Mouse (Mus musculus) liver, adult (tissue): Measurements from ENCODE around the gene Ush2a.

ENCODE experiments used
- GATA4 ChIP-seq: IDR thresholded peaks from 2 replicates; pipeline ENCODE4 v1.6.1; 2014; ENCODE audit warnings: mild to moderate bottlenecking, low read length; ENCODE audit not compliant: insufficient replicate concordance

The Ush2a gene

GRCm38 (mm10) chr1:188457221-188458008, 195.6 kb downstream of the Ush2a start:
- TF ChIP-seq GATA4 = no peak

GRCm38 (mm10) chr1:188461203-188461602, 199.4 kb downstream of the Ush2a start:
- TF ChIP-seq GATA4 = no peak

GRCm38 (mm10) chr1:188464653-188465052, 202.8 kb downstream of the Ush2a start:
- no peak for TF ChIP-seq GATA4

GRCm38 (mm10) chr1:188468371-188468783, 206.6 kb downstream of the Ush2a start:
- TF ChIP-seq GATA4 = no peak

- TF ChIP-seq GATA4 = no peak
Observed at GRCm38 (mm10) chr1:188504958-188505357, 243.1 kb downstream of the Ush2a start.

- TF ChIP-seq GATA4 = no peak
Observed at GRCm38 (mm10) chr1:188518792-188519191, 257.0 kb downstream of the Ush2a start.

- TF ChIP-seq GATA4 = no peak
Observed at GRCm38 (mm10) chr1:188527451-188527850, 265.6 kb downstream of the Ush2a start.

- TF ChIP-seq GATA4 = no peak
Observed at GRCm38 (mm10) chr1:188529606-188530131, 267.8 kb downstream of the Ush2a start.

GRCm38 (mm10) chr1:188537021-188537420, 275.2 kb downstream of the Ush2a start:
- no peak for TF ChIP-seq GATA4

- TF ChIP-seq GATA4 = no peak
Observed at GRCm38 (mm10) chr1:188539621-188540020, 277.8 kb downstream of the Ush2a start.

- TF ChIP-seq GATA4 = no peak
Observed at GRCm38 (mm10) chr1:188541492-188541891, 279.7 kb downstream of the Ush2a start.

GRCm38 (mm10) chr1:188543364-188543763, 281.5 kb downstream of the Ush2a start:
- TF ChIP-seq GATA4 = no peak

- TF ChIP-seq GATA4 = no peak
Observed at GRCm38 (mm10) chr1:188549686-188550085, 287.9 kb downstream of the Ush2a start.

- TF ChIP-seq GATA4 = no peak
Observed at GRCm38 (mm10) chr1:188551802-188552201, 290.0 kb downstream of the Ush2a start.

- TF ChIP-seq GATA4 = no peak
Observed at GRCm38 (mm10) chr1:188558911-188559310, 297.1 kb downstream of the Ush2a start.

- no peak for TF ChIP-seq GATA4
Observed at GRCm38 (mm10) chr1:188566229-188566628, 304.4 kb downstream of the Ush2a start.

- TF ChIP-seq GATA4 = no peak
Observed at GRCm38 (mm10) chr1:188567486-188567885, 305.7 kb downstream of the Ush2a start.

GRCm38 (mm10) chr1:188568295-188568961, 306.6 kb downstream of the Ush2a start:
- TF ChIP-seq GATA4 = no peak
